Mouse (Mus musculus): ENCODE results near the gene Adam30.
"Not testable (repeated sequence)": the region's sequence is repeated elsewhere in the genome, so short reads cannot be mapped to it uniquely, and the experiment has no call there.

Adam30 gene

DNA sequence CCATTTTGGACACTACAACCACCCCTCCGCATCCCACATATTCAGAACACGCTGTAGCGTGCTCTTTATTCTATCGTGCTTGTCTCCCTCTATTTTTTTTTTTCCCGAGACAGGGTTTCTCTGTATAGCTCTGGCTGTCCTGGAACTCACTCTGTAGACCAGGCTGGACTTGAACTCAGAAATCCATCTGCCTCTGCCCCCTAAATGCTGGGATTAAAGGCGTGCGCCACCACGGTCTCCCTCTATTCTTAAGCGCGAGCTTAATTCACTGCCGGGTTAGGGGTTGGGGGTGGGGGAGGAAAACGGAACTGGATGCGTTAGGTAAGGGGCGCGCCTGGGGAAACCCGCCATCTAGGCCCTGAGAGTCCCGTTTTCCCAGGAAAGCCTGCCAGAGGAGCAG is at the start of gene Adam30:
Adam30 (plus strand) TSS at position 301 of the 400 bp plus-strand sequence.
- no peak for DNase-seq

DNA sequence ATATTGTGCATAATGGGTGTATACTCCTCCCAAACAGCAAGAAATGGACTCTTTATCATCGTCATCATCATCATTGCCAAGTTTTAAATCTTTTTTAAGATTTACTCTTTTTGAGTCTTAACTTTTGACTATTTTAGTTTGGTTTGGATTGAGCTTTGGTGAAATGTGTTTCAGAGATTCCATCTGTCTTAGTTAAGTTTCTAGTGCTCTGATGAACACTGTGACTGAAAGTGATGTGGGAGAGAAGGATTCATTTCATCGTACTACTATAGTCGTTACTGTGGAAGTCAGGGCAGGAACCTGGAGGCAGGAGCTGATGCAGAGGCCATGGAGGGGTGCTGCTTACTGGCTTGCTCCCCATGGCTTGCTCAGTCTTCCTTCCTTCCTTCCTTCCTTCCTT is 42.2 kb upstream of the Adam30 start:
- no peak for DNase-seq

DNA sequence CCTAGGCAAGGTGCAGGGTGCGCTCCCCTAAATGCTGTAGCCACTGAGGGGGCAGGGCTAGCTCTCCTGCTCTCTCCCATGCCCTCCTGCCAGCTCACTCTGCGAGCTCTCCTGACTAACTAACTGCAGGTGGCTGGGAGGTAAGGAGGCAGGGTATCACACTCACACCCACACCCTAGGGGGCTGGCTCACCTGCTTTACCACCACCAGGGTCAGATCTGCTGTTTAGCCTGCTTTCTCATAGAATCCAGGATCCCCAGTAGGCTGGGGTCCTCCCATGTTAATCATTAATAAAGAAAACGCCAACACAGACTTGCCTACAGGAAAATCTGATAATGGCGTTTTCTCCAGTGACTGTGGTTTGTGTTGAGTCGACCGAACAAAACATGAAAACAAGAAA is 41.1 kb upstream of the Adam30 start:
- no peak for DNase-seq

DNA sequence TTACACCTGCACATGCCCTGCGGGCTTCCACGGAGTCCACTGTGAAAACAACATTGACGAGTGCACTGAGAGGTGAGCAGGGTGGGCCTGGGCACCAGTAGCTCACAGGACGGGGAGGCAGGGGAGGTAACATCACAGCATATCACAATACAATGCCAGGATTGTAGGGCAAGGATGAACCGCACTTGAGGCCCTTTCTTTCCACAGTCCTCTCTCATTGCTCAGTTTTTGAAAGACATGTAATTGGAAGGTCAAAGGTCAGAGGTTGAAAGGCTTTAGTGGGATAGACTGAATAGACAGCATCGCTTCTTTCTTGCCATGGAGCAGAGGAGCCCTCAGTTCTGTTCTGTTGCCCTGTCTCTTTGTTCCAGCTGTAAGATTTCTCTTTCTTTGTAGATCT is 39.5 kb upstream of the Adam30 start:
- no peak for DNase-seq

DNA sequence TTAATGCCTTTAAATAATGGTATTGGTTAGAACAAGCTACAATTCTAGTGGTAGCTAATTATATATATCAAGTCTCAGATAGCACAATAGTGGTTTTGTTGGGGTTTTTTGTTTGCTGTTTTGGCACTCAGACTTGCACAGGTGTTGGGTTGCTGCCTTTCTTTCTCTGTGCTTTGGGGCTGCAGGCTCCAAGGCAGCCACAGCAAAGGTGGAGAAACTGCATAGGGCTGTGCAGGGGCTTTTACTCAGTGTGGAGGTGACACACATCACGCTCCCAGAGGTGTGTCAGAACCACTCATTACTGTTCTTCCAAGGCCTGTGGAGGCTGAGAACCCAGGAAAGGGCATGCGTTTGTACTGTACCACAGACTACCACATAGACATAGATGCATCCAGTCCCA is 32.7 kb upstream of the Adam30 start:
- DNase-seq: no peak

DNA sequence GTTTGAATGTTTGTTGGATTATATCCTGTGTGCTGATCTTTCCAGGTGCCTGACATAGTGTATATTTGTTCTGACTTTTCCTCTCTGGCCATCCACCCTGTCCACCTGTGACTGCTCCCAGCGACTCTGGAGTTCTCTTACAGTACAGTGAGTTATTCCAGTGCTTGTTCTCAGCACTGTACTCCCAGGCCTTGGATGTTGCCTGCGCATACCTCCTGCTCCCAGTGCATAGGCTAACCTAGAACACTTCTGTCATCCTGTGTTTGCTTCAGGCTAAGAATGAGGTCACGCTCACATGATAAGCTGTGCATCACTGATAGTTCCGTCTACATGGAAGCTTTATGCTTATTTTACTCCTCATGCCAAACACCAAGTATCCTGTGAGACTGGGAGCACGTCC is 31.7 kb upstream of the Adam30 start:
- DNase-seq: no peak

DNA sequence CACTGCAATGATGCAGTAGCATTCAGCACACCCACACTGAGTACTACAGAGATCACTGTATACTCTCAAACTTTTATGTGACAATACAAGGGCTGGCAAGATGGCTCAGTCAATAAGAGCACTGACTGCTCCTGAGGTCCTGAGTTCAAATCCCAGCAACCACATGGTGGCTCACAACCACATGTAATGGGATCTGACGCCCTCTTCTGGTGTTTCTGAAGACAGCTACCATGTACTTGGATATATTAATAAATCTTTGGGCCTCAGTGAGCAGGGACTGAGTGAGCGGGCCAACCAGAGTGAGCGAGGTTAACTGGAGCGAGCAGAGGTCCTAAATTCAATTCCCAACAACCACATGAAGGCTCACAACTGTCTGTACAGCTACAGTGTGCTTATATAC is 28.3 kb upstream of the Adam30 start:
- not testable (repeated sequence) for DNase-seq

DNA sequence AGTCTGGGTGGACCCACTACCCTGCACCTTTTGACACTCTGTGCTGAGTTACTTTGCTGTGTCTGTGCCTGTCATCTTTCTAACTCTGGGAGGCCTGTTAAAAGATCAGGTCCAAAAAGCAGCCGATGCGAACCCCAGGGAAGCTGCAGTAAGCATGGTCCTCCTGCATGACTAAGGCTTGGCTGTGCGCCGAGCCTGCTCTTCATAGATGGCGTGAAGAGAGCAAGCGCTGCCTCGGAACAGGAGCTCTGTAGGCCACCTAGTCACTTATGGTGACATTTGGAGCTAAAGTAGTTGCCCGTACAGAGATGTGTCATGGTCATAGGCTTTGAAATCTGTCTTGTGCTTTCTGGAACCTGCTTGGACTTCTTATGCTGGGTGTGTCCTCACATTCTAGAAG is 27.8 kb upstream of the Adam30 start:
- no peak for DNase-seq

DNA sequence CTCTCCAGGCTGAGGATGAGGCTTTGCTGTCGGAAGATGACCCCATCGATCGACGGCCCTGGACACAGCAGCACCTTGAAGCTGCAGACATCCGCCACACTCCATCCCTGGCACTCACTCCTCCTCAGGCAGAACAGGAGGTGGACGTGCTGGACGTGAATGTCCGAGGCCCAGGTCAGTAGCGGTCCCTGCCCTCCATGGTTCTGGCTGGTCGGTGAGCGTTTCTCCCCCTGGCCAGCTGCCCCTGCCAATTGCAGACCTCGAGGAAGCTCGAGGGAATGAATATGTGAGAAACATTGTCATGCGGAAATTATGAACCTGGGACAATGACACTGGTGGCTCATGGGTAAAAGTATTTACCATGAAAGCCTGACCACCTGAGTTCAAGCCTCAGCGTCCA is 19.0 kb upstream of the Adam30 start:
- DNase-seq: no peak

DNA sequence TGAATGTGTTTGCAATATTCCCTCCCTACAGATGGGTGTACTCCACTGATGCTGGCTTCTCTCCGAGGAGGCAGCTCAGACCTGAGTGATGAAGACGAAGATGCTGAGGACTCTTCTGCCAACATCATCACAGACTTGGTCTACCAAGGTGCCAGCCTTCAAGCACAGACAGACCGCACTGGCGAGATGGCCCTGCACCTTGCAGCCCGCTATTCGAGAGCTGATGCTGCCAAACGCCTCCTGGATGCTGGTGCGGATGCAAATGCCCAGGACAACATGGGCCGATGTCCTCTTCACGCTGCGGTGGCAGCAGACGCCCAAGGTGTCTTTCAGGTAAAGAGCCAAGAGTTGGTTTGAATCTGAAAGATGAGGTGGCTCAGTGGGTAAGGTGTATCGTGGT is 17.6 kb upstream of the Adam30 start:
- no peak for DNase-seq

DNA sequence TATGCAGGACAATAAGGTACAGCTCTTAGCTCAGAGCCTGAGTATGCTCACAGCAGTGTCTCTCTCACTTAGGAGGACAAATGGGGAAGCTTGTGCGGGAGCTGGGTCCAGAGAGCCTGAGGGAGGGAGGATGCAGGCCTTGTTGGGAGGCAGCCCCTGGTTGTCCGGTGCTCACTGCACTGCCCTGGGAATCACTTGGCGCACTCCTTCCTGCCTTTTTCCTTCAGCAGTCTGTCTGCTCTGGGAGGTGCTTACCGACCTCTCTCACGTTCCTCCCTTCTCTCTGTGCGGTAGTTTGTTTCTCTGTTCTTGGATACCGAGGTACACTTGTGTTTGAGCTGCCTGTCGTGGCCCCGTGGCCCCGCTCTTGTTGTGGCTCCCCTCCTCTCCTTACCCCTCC is 15.2 kb upstream of the Adam30 start:
- no peak for DNase-seq

DNA sequence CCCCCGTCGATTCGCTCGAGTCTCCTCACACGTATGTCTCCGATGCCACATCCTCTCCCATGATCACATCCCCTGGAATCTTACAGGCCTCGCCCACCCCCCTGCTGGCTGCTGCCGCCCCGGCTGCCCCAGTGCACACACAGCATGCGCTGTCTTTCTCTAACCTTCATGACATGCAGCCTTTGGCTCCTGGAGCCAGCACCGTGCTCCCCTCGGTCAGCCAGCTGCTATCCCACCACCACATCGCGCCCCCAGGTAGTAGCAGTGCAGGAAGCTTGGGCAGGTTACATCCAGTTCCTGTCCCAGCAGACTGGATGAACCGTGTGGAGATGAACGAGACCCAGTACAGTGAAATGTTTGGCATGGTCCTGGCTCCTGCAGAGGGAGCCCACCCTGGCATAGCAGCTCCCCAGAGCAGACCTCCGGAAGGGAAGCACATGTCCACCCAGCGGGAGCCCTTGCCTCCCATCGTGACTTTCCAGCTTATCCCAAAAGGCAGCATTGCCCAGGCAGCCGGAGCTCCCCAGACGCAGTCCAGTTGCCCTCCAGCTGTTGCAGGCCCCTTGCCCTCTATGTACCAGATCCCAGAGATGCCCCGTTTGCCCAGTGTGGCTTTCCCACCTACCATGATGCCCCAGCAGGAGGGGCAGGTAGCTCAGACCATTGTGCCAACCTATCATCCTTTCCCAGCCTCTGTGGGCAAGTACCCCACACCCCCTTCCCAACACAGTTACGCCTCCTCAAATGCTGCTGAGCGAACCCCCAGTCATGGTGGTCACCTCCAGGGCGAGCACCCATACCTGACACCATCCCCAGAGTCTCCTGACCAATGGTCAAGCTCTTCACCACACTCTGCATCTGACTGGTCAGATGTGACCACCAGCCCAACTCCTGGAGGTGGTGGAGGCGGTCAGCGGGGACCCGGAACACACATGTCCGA is 13.7 kb upstream of the Adam30 start:
- DNase-seq: no peak

DNA sequence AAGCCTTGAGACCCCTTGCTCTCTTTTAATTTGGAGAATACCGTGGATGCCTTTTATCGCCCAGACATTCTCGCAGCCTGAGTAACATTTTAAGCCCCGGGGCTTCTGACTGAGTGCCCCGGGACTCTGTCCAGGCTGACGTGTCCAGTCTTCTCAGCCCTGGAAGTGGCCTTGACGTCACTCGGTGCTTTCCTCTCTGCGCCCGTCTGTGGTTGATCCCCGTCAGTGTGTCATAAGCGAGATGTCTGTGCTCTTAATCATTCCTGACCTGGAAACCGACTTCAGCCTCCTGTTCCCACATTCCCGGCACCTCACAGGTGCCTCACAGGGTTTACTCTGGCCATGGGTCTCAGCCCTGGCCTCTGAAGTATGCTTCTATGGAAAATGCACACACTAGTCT is 12.7 kb upstream of the Adam30 start:
- DNase-seq: no peak

DNA sequence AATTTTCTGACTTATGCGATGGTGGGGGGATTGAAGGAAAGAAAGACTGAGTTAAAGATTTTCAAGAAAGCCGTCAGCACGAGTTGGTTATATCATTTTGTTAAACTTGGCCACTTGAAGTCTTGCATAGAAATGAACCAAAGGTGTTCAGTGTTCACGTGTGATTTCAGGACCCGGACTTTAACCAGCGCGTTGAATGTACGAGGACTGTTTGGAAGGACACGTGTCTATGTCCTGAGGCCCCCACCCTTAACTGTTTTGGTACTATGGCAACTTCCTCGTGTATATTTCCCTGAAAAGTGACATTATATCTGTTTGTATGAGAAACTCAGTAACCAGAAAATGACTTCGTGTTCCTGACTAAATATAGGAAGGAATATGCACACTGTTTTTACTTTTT is 10.5 kb upstream of the Adam30 start:
- DNase-seq: no peak

DNA sequence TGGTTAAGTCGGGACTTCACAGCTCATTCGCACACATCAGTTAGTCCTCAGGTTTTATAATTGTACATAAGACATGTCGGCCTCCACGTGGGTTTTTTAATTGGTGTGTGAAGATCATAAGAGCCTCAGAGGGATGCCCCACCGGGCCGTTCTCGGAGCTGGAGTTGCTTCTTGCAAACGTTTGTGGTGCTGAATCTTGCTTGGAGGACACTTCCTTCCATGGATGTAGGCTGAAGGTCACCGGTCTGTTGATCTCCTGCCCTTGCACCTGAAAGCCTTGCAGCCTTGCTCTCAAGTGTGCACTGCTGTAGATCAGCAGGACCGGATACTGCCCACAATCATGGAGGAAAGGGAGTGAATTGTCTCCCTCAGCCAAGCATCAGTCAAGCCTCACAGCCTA is 9.4 kb upstream of the Adam30 start:
- no peak for DNase-seq

DNA sequence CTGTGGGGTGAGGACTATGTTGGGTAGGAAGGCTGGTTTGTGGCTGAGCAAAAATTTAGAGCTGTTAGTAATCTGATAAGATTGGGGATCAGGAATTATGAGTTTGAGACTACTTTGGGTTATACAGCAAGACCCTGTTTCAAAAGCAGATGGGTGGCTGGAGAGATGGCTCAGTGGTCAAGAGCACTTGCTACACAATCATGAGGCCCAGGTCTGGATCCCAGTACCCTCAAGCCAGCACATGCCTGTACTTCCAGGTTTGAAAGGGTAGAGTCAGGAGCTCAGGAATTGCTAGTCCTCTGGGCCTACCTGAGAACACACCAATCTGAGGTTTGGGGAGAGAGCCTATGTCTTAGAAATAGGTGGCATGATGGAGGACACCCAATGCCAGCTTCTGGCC is 7.0 kb upstream of the Adam30 start:
- DNase-seq: no peak

DNA sequence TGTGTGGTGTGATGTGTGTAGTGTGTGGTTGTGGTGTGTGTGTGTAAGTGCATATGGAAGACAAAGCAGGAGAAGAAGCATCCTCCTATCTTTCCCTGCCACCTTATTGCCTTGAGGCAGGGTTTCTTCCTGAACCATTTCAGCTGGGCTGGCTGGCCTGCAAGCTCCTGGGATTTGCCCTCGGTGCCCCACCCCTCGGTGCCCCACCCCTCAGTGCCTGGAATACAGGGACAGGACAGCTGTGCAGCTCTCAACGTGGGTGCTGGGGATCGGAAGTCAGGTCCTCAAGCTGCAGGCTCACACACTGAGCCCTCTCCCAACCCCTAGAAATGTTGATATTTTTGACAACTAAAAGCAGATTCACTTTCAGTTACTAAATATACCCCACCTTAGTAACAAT is 4.3 kb upstream of the Adam30 start:
- DNase-seq: no peak

DNA sequence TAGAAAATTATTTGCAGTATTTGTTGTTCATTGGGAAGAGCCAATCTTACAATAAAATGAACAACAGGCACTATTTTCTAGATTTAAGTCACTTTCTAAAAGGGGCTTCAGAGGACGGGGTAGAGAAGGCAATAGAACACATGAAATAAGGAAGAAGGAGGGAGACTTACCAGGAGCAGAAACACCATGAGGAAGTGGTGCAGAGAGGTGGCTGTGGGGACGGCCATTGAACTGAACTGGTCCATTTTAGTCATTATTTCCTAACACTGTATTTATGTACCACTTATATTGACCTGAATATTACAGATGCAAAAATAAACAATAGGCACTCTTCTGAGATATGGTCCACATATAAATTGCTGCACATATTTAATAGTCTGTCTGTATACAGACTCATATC is 3.4 kb upstream of the Adam30 start:
- no peak for DNase-seq

DNA sequence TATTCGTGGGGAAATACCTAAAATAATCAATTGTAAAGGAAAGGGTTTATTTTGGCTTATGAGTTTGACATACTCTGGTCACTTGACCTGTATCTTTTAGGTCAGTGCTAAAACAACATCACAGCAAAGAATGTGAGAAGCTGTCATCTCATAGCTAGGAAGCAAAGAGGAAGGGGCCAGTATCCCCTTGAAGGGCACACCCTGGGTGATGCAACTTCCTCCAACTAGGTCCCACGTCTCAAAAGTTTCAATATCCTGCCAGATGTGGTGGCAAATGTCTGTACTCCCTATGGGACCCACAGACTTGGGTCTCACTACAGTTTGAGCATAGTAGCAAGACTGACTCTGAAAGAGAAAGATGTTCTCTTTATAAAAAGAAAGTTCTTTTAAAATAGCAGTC is 2.8 kb upstream of the Adam30 start:
- DNase-seq: no peak

DNA sequence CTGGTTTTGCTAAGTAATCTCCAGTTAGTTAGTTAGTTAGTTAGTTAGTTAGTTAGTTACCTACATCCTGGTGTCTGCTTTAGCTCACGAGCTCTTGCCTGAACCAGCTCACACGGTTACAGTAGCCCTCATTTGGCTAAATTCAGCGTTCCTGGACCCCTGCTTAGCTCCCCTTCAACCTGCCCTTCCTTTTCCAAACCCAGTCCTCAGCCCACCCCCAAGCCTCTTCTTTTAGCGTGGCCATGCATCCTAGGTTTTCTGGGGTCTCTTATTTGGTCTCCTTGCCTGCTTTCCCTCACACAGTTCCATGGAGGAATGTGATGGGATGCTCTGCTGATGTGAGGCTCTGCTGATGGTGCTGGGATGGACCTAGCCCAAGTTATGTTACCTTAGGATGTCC is 1.8 kb upstream of the Adam30 start:
- no peak for DNase-seq

DNA sequence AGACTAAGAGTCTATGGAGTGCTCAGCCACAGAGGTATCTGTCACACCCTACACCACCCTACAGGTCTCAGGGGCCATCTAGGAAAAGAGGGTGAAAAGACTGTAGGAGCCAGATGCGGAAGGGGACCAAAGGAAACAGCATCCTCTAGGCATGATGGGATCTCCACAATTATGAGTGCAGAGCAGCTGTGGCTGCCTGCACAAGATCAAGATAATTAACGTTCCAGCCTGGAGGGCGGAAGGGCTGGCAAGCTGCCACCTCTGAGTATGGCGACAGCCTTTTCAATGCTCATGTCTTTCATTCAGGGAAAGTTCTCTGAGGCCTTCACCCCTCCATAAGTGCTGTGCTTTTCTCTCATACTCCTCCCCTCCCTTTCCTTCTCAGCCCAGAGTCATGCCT is 1.1 kb upstream of the Adam30 start:
- DNase-seq: no peak

DNA sequence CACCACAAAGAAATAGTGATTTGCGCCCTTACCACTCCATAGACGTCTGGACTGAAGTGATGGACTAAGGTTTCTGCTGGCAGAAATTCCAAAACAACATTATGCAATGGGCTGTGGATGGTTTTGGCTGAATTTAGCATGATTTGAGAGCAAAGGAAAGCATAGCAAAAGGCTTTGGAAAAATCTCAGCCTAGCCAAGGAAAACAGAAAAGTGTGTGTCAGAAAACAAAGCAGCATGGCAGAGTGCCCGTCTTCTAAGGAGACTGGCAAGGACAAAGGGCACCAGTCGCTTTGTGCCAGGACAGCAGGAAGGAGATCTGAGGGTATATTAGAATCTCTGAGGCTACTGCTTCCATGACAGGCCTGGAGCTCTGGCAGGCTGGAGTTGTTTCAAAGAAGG is 17.9 kb downstream of the Adam30 start:
- no peak for DNase-seq

DNA sequence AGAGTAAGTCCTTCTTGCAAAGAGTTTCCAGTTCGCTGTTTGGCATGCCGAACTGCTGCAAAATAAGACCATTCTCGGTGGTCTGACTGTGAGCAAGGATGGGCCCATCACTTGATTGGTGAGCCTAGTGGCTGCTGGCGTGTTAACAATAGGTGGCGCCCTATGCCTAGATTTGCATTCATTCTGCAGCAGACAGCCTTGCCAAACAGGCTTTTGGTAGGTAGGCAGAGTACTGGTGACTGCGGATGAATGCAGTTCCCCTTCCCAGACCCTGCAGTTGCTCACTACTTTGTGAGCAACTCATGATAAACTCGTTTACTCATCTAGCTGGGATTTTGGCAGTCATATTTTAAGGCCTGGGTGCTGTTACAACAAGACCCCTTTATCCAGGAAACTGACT is 20.4 kb downstream of the Adam30 start:
- DNase-seq: no peak

DNA sequence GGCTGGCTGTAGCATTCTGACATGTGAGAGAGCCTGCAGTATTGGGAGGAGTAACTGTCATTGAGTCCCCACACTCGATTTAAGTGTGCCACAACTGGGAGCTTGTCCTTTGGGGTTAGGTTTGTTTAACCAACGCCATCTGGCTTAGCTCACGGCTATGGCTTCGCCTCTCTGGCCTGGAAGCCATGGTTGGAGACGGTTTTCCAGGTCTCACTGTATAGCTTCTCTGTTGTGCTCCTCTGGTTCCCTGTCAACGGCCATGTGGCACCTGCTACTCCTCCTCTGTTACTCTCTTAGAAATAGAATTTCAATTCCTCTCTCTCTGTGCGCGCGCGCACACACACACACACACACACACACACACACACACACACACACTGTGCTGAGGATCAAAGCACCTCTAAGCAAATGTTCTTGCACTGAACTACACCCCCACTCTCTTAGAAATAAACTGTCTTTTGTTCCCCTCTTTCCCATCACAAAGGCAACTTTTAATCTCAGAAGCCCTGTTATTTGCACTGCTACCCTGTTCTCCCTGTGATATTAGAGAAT is 24.8 kb downstream of the Adam30 start:
- no peak for DNase-seq

DNA sequence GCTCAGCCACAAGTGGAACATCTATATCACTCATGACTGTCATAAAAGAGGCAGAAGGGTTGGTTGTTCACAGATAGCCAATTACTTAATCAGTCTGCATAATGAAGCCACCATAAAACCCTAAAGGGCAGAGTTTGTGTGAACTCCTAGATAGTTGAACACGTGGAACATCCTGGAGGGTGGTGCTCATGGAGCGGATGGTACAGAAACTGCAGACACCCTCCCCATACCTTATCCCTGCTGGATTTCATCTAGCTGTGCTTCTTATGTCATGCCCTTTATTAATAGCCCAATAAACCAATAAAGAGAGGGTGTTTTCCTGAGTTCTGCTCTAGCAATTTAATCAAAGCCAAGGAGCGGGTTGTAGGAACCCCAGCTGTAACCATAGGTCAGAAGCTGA is 27.3 kb downstream of the Adam30 start:
- DNase-seq: no peak

Data from cerebellum, adult 9-11 months (tissue).